Mouse (Mus musculus): ENCODE measurements around the gene Map3k11.
A peak's percentile ranks its signal among the peaks of the same experiment; 100 is the strongest.

The Map3k11 gene

DNA sequence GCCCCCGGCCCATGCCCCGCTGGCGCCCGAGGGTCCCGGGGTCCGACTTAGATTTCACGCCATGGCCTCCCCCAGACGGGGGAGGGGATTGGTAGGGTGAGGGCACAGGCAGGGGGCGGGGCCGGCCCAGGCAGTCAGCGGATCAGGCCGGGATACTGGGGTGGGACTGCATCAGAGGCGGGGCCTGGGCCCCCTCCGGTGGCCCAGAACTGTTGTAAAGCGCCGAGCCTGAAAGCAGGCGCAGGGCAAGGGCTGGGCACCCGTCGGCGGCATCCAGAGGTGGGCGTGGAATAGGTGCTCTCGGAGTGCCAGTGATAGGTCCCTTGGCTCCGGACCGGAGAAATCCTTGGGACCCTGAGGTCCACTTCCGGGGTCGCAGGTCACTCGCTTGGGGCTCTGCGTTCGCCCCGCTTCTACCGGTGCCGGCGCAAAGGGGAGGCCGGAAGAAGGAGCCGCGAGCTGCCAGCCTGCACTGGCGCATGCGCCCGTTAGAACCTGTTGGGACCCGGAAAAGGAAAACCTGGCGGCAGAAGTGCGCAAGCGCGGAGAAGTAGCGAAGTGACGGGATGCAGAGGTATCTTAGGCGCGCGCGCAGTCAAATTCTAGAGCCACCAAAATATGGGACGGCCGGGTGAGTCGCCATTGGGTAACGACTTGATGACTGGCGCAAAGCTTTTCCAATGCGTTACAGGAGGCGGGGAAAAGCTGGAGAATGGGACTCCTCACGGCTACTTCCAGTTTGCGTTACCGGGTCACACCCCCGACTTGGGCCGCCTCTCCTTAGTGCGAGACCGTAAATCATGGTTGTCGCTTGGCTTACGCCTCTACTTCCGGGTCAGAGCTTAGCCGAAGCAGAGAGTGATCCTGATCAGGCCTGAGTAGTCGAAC is at the start of gene Map3k11, which contains the start of gene Pcnx3:
Gene Map3k11 (plus strand): TSS at position 543 of the 888 bp plus-strand sequence.
Gene Pcnx3 (minus strand): TSS at position 709 of the 888 bp plus-strand sequence.
- peak; percentile 97 to 99 for DNase-seq

DNA sequence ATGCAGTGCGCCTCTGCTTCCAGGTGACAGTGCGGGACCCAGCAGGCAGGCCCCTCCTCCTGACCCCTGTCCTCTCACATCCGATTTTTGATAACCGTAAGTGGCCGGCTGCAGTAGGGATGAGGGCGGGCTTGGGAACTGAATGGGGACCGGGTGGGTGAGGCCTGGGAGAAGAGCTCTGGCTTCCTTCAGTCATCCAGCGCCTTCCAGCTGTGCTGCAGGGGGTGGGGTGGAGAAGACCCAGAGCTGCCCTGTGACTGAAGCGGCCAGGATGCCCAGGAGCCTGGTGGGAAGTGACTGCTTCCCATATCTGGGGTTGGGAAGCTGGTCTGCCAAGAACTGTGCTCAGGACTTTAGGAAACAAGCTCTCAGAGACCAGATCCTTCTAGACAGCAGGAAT is 48.2 kb upstream of the Map3k11 start:
- DNase-seq, result peak in 1 of 2 experiments; percentile 11

DNA sequence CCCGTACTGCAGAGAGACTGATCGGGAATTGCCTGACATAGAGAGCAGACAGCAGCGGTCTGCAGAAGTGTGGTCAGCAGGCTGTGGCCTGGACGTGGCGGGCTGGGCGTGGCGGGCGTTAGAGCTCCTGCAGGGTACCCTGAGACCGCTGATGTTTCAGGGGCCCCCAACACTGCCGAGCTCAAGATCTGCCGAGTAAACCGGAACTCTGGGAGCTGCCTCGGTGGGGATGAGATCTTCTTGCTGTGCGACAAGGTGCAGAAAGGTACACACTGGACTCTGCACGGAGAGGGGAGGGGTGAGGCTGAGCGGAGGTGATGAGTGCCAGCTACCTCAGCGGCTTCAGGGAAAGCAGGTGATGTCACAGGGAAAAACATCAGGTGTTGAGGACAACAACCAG is 47.5 kb upstream of the Map3k11 start:
- no peak for DNase-seq

DNA sequence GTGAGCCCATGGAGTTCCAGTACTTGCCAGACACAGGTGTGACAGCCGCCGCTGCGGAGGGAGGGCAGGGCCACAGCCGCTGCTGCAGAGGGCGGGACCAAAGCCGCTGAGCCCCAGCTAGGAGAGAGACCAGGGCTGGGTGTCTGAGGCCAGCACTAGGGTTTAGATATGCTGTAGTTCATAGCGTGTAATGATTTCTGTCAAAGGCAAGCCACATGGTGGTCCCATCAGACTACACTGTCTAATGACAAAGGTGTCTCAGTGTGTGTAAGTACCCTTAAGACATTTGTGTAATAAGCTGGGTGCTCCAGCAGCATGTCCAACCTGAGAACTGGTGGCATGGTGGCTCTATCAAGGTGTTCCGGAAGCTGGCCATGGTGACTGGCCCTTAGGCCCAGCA is 46.9 kb upstream of the Map3k11 start:
- no peak for DNase-seq

DNA sequence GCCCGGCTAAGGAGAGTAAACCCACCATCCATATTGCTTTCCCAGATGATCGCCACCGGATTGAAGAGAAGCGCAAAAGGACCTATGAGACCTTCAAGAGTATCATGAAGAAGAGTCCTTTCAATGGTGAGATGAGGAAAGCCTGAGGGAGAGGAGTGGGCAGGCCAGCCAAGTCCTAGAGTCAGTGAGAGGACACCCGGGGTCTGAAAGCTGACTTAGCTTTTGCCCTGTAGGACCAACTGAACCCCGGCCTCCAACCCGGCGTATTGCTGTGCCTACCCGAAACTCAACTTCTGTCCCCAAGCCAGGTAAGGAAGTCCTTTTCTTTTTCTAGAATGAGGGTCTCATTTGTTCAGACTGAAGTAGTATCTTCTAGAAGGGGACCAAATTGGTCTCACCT is 43.3 kb upstream of the Map3k11 start:
- no peak for DNase-seq

DNA sequence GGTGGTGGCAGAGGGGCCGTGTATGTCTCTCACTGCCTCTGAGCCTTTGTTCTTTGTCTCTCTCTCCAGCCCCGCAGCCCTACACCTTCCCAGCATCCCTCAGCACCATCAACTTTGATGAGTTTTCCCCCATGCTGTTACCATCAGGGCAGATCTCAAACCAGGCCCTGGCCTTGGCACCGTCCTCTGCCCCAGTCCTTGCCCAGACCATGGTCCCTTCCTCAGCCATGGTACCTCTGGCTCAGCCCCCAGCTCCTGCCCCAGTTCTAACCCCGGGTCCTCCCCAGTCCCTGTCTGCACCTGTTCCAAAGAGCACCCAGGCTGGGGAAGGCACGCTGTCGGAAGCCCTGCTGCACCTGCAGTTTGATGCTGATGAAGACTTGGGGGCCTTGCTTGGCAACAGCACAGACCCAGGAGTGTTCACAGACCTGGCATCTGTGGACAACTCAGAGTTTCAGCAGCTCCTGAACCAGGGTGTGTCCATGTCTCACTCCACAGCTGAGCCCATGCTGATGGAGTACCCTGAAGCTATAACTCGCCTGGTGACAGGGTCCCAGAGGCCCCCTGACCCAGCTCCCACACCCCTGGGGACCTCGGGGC is 41.7 kb upstream of the Map3k11 start:
- no peak for DNase-seq

DNA sequence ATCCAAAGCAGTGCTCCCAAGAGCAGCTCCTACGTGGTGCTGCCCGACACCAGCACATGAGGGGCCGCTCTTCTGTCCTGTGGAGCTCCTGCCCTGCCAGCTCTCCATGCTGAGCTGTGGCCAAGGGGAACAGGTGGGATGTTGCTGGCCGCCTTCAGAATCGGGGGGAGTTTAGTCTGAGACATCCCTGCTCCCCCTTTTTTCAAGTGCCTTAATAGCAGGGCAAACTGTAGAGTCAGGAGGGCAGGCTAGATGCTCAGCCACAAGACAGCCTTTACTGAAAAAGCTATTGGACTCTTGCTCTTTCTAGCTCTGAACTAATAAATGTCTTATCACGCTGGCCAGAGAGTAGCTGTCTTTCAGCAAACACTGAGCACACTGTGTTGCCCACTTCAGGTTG is 40.8 kb upstream of the Map3k11 start:
- no peak for DNase-seq

DNA sequence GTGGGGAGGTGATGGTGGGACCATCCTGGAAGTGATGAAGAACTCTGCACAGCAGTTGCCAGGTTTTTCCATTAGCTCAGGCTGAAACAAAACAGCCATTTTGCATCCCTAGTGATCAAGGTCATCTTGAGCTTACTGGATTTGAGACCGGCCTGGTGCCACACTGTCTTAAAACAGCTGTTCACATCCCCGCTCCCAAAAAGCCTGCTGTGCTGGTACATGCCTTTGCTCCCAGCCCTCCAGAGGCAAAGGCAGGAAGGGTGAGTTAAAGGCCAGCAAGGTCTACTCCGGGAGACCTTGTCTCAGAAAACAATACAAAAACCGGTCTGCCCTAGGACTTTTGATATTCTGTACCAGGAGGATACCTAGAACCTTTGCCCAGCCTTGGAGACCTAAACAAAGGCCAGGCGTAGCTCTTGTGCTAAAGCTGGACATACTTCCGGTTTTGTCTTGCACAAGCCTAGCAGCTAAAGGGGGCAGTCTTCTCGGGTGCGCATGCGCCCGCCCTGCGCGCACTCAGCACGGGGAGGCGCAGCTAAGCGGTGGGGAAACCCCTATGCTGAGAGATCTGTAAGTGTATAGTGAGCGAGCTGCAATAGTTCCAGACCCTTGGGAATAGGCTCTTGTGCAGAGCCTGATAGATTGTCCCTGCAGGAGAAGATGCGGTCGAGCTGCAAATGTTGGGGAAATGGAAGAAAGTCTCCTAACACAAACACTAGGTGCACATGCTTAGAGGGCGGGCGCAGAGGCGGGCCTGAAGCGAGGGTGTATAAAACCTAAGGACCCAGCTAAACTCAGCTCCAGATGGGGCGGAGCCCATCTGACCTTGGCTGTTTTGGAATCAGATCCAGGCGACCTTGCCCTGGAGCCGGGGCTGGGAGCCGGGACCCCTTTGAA is 39.9 kb upstream of the Map3k11 start:
- peak; percentile 75 to 84 for DNase-seq

DNA sequence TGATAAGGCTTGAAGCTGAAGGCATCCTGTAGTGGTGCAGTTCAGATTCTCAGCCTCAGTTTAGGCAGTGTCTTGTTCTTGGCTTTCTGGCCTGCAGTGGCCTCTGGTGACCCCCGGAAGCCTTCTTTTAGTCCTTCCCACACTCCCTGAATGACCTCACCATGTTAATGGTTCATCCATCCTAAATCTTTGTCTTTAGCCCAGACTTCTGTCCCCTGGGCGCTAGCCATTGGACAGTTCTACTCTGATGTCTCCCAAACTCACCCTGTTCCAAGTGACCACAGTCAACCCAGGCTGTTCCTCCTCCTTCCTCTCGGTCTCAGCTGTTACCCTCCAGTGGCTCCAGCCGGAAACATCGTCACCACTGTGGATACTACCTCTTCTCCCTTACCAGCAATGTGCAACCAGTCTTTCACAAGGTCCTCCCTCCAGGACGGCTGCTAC is 39.2 kb upstream of the Map3k11 start:
- DNase-seq, result no peak

DNA sequence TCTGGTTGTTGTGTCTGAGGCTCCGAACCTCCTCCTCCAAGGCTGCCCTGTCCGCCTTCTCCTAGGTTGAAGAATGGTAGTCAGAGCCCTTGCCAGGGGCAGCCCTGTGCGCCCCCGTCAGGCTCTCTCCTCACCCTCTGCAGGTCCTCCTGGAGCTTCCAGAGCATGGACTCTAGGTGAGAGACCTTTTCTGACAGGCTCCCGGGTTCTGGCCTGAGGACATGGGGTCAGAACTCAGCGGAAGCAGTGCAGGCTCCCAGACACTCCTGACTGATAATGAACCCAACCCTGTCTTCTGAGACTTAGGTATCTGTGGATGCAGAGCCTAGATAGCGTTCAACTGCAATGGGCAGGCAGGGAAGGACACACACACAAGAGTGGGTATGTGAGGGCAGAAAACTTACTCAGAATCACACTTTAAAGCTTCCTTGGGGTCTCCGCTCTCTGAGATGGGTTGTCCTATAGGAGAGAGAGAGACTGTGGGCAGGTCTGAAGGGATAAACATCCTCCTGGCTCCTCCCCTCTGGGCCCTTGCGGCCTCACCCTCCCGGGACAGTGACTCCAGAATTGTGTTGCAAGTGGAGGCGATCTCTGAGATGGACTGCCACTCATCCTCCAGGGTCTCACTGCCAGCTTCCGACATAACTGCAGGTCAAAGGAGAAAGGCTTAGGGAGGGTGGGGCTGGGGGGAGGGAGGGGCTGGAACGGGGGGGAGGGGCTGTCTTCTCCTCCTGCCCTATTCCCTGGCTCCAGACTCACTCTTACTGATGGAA is 36.9 kb upstream of the Map3k11 start:
- DNase-seq, result no peak

DNA sequence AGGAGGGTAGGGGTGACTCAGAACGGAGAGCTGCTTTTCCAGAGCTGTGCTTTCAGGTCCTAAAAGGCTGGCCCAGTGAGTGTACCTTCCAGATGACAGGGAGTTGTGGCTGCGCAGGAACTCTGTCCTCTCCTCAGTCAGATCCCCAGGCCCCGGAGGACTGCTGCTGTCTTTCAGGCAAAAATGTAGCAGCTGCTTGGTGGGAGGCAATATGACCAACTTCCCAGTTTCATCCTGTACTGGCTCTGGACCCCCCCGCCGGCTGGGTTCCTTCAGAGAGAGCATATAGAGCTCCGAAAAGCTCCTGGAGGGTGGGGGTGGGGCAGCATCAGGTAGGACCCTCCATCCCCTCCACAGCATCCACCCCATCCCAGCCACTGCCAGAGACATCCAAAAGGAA is 36.0 kb upstream of the Map3k11 start:
- DNase-seq, result no peak

DNA sequence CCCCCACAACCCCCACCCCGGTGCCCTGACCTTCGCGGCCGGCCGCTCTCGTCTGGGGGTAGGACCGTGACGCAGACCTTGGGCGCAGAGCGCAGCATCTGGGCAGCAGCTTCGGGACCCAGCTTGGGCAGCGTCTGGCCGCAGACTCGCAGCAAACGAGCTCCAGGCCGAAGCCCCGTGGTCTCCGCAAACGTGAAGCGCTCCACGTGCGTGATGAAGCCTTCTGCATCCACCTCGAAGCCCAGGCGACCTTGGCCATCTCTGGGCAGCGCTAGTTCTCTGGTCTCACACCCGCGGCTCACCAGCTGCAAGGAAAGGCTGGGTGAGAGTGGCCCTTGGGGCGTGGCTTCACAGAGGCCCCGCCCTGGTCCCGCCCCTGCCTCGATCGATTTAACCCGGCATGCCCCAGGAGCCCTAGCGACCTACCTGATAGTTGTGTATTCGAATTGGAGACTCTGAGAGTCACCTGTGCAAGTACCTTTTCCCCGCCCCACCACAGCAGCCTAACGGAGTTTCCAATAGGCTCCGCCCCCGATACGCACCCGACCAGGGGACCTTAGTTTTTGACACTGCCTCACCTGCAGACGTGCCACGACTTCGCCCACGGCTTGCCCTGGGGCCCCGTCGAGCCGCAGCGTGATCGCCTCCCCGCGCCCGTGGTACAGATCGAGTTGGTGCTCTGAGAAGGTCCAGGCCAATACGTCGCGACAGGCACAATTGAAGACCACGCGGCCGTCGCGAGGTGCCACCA is 34.4 kb upstream of the Map3k11 start:
- peak; percentile 38 to 42 for DNase-seq

DNA sequence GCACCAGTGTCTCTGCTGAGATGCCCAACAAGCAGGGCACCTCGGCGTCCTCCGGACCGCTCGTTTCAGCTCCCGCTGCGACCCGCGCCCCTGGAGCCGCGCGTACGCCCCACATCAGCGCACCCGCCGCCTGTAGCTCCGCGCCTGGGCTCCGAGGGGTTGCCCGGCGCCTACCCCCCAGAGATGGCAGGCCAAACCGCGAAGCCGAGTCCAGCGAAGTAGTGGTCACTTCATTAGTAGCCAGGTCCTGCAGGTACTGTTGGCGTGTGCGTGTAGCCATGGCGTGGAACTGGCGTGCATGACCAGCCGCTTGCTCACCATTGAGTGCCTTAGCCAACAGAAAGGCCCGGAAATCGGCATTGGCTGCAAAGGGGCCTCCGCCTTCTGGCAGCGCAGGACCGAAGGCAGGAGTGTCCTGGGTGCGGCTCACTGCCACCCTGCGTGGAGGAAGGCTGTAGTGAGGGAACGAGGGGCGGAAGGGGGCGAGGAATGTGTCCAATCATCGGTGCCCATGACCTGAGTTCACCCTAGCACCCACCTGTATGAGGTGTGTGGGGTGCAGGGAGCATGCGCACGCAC is 33.7 kb upstream of the Map3k11 start:
- peak; percentile 29 to 49 for DNase-seq

DNA sequence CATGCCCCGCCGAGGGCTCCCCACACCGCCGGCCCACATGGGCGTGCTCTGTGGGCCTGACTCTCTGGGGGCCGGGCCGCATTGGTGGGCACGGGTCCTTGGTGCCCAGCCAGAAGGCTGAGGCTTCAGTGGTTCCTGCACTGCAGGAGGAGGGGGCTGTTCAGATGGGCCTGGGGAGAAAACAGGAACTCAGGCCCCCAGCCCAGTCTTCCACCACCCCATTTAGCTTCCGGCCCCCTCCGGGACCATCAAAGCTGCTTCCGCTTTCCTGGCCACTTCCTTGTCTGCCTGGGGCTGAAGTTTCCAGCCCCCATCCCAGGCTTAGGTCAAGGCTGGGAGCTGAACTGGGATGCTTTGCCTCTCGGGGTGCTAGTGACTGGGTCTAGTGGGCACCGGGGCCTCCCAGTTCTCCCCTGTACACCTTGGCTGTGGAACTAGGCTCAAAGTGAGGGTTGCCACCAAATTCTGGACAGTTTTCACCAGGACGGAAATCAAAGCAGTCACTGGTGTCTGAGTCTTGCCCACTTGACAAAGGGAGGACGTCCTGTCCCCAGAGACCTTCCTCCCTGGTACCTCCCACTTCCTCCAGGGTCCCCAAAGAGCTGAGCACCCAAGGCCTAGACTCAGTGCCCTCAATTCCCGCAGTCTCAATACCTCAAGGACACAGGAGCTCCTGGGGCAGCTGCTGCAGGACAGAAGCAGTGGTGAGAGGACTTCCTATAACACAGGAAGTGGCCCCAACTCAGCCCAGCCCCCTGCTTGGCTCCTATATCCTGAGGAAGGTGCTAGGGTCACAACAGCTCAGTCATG is 27.4 kb upstream of the Map3k11 start:
- no peak for DNase-seq

DNA sequence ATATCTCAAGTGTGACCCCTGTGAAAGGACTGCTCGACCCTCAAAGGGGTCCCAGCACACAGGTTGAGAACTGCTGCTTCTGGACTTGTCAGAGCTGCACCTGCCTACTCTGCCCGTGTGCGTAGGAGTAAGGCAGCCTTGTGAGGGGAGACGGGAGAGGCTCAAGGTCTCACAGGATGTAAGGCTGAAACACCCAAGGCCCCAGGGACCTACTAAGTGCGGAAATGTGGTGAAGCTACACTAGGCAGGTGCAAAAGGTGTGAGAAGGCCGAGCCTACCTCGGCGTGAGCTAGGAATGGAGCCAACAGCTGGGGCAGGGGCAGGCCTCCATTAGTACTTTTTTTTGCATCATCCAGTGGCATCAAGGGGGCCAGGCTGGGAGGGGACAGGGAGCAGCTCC is 26.2 kb upstream of the Map3k11 start:
- DNase-seq, result no peak

DNA sequence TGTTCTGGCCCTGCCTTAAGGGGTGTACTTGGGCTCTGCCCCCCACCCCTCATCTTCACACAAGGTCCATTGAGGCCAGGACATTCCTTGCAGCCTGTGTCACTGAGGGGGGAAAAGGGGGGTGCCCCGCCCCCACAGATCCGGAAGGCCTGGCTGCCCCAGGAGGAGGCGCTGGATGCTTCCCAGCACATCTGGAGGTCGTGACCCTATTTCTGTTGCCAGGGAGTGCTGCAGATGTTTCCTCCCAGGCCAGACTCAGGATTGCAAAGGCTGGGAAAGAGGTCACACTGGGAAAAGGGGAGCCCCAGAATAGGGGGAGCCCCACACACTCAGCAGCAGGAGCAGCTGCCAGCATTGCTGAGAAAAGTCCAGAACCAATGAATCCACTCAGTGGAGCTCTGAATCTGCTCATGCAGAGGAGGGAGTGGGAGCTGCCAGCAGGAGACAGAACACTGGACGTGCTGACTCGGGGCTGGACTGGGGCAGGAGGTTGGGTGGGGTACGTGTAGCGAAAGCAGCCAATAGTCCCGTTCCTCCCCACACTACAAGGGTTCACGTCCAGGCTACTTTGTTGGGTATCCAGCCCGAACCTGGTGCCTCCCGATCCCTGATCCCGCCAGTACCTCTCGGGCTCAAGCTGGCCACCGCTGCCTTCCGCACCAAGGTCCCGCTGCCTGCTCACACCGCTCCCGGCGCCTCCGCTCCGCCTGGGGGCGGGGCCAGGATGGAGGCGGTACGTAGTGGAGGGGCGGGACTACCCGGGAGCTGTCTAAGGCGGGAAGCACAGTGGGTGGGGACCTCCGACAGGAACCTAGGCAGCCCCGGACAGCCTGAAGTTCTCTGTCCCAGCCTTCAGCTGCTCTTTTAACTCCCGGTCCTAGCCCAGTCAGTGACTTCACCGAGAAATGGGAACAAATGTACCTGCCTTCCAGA is 25.3 kb upstream of the Map3k11 start, which contains the start of gene Sipa1:
Gene Sipa1 (minus strand): TSS at position 727 of the 933 bp plus-strand sequence.
- peak; percentile 77 to 84 for DNase-seq

DNA sequence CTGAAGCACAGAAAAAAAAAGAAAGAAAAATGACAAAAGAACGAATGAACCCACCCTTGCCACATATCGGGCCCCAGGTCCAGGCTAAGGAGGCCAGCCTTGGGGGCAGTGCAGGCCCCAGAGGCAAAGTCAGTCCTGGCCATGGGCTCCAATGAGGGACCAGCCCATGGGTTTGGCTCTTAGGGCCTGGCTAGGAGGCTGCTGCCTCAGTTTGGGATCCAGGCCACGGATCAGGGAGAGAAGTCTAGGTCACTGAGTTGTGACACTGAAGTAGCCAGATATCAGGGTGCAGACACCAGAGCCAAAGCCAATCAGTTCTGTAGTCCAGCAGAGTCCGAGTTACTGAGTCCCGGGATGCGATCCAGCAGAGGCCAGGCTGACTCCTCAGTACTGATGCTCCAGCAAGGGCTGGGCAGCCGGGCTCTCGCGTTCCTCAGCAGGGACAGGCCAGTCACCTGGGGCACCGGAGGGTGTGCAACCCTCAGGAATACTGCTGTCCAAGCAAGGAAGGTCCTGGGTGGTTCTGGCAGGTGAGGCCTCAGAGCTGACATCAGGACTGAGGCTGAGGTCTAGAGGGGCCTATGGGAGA is 23.8 kb upstream of the Map3k11 start:
- no peak for DNase-seq

DNA sequence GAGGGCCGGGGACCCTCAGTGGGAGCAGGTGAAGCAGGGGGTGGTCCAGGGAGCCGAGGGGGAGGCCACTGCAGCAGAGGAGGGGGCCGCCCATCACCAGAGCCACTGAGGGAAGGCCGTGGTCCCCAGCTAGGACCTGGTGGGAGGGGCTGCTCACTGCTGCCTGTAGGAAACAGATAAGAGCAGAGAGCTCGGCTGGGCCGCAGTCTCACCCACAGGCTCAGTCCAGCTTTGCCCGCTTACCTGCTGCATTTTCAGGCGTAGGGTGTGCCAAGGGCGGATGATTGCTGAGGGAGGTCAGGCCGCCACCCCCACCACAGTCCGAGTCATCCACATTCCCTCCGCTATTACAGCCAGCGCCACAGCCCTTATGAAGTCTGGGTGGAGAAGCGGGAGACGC is 23.1 kb upstream of the Map3k11 start:
- no peak for DNase-seq

DNA sequence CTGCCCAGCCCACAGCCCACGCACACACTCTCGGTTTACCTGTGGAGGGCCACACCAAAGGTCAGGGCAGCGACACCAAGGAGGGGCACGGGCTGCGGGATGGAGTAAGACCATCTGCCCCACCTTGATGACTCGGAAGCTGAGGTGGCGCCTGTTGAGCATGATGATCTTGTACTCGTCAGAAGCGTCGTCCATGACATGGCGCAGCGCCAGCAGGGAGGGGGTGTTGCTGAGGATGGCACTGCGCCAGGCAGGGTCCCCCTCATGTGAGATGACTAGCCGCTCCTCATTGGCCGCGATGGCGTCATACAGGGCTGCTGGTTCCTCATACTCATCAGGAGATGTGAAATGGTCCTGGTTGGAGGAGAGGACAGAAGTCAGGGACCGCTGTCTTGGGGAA is 22.2 kb upstream of the Map3k11 start:
- DNase-seq, result no peak

All from cerebellum, postnatal 10 days (tissue).